Mouse (Mus musculus) embryo, embryonic 9.5 days (tissue): ENCODE measurements around the gene Nme1.
A peak's percentile ranks its signal among the peaks of the same experiment; 100 is the strongest.

Source experiments
- DNase-seq: peaks from one replicate; pipeline ENCODE4 v3.0.0-alpha.2; 2017; ENCODE audit errors: extremely low spot score

Nme1 gene

DNA sequence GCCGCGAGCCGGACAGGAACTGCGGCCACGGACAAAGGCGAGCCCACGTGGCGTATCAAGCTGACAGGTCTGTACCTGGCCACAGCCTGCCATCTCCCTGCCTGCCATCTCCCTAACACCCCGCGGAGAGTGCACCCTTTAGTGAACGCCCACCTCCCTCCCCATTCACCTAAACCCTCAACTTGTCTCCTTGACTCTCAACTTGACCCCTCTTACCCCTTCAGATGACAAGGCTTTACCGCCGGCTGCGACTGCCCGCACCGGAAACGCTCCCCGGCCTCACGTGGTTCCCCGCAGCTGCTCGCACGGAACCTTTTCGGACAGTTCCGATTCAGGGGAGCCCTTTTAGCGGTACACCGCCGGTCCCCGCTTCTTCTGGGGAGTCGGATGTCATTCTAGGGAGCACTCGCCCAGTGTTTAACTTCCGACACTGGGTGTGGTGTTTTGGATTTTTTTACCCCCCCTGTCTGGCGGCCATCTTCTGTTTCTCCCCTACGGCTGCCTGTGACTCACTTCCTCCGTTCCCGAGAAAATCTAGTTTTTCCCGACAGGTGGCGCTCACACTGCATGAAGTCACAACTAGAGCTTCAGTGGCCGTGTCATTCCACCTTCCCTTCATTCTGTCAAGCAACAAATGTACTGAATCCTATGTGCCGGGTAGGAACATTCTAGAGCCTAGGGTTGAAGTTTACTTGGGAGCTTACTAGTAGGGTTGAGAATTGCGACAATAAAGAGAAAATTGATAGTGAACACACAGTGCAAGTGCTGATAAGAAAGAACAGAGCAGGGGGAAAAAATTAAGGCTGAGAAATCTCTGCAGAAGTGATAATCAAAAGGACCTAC lies at the start of gene Nme1, which contains the start of gene Gm20390:
Gene Nme1 (minus strand): TSS at position 517 of the 843 bp plus-strand sequence.
Gene Gm20390 (minus strand): TSS at position 289 of the 843 bp plus-strand sequence.
- peak; percentile 99 for DNase-seq

DNA sequence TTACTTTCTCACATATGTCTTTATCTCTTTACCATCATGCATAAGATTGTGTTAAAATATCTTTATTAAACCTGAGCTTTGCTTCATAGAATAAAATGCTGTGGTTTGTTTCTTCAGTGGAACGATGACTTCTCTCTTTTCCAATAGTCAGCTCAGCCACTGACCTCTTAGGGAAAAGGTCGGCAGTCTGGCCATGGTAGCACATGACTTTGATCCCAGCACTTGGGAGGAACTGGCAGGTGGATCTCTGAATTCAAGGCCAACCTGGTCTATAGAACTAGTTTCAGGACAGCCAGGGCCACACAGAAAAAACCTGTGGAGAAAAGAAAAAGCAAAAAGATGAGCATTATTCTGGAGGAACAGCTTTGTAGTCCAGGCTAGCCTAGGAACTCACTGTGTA lies 35.0 kb upstream of the Nme1 start:
- DNase-seq = no peak

- no peak for DNase-seq
These were observed 31.0 kb upstream of the Nme1 start for GRCm38 (mm10) chr11:93999276-93999675.

GRCm38 (mm10) chr11:93997141-93997775 lies 28.9 kb upstream of the Nme1 start:
- DNase-seq = no peak

DNA sequence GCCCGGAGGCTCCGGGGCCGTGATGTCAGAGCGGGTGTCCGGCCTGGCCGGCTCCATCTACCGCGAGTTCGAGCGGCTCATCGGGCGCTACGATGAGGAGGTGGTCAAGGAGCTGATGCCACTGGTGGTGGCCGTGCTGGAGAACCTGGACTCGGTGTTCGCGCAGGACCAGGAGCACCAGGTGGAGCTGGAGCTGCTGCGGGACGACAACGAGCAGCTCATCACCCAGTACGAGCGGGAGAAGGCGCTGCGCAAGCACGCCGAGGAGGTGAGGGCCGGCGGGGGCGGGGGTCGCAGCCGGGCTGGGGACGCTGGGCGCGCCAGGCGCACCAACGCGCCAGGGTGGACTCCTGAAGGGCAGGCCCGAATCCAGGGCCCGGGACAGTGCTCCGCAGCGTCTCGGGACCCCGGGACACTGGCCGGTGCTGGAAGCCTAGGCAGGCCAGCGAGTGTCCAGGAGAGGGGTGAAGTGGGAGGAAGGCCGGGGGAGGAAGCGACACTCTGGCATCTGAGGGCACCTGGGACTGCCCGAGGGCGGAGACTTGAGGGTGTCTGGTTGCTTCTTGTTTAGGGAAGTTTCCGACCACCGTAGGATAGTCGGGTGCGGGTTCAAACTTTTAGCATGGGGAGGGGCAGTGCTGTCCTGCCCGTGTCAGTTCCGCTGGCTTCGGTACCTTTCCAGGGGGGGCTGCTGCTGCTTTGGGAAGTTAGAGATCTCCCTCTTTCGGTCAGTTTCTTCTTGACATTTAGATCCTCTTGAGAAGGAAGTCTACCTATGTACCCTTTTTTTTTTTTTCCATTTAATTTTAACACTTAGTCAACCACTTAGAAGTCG lies 28.2 kb upstream of the Nme1 start:
- DNase-seq = peak; percentile 46

- peak; percentile 94 for DNase-seq
These were observed 27.5 kb upstream of the Nme1 start, which contains the start of gene Spag9 for GRCm38 (mm10) chr11:93995720-93996305. TSS of gene Spag9 (plus strand) at chr11:93996091.

DNA sequence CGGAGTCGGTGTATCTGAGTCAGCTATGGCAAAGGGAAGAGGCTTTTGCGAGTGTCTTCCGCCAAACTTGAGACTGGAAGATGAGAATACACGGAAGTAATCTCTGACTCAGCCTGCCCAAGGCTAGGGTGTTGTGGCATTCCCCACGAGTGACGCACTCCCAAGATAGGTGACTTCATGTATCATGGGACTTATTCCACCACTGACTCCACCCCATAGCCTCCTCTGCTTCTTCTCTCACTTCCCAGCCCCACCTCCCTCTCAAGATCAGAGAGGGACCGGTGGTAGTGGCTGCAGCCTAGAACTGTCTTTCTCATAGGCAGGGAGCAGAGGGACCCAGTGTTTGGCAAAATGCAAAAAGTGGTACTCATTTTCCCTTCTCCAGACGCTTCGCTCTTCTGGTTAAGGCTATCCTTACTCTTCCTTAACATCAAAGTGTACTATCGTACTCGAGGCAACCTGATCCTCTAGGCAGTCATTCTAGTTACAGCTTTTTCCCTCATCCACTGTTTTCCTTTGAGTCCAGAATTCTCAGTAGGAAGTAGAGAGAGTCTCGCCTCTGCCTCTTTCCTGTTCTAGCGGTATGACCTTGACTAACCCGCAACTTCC lies 26.9 kb upstream of the Nme1 start:
- peak; percentile 52 for DNase-seq

DNA sequence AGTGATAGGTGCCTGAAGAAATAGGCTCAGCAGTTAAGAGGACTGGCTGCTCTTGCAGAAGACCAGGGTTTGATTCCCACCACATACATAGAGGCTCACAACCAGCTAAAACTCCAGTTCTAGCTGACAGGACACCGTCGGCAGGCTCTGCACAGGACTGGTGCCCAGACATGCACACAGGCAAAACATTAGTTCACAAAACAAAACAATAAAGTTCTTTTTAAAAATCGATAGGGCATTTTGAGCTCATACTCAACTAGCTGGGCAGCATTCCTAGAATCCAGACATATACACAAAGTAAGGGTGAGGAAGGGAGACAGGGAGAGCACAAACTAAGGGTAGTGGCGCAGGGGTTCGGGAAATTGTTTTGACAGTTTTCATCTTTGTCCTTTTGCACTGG lies 26.2 kb upstream of the Nme1 start:
- DNase-seq = no peak

DNA sequence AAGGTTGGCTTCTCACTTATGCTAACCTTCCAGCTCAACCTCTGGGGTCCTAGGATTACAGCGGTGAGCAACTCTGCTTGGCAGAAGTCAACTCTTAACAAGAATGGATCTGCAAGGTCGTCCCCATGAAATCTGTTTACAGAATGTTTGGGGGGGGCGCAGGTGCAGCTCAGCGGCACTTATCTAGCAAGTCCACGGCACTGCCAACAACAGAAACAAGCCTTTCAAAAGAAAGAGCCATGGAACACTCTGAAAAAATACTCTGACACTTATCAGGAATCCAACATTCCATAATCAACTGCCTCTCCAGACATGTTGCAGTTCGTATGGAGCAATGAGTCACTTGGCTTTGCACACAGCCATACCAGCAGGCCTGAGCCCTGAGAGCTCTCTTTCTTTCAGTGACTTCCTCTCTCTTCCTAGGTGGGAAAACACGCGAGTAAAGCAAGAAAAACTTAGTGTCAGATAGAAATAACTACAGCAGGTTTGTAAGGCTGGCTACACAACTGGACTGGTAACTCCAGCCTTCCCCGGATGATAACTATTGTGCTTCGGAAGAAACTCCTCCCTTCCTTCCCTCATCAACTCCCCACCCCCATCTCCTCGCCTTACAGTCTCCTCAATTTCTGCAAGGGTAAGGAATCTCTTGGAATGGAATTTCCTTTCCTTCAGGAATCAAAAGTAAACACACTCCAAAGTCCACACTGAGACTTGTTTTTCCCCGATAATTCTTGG lies 20.2 kb upstream of the Nme1 start:
- DNase-seq = no peak

DNA sequence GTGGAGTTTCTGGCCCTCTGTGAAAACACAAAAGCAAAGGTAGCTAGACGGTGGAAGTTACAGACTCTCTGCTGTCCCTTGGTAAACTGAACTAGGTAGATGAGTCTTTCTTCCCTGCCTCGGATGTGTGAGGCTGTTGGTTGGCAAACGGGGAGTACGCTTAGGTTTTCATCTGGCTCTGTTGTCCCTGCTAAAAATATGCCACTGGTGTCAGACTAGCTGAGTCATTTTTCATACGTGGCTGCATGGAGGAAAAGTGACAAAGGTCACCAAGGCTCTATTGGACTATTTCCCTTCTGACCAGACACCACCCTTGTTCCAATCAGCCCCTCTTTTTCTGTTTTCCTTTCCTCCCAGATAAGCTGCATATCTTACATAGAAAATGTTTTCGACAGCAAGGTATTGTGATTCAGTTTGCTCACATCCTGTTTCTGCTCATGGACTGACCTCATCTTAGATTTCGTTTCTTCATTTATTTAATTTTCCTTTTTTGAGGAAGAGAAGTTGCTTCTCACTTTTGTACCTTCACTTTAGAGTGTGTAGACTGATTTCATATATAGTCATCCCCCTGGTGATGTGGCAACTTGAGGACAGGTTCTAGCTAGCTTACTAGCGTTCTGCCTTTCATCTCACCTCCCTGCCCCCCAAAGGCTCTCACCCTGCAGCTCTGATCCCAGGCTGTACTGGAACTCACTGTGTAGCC lies 19.5 kb upstream of the Nme1 start:
- DNase-seq = no peak

DNA sequence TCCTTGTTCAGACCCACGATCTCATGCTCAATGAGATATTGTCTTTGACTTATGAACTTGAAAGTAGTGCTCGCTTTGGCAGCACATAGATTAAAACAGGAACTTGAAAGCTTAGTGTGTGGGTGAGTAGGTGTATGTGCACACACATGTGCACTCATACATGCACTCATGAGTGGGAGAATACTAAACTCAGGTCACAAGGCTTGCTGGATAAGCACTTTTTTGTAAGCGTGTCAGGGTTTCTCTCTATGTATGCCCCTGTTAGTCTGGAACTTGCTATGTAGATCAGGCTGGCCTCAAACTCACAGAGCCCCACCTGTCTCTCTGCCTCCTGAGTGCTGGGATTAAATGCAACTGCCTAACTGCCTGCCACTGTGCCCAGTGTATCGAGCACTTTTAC lies 18.7 kb upstream of the Nme1 start:
- DNase-seq = no peak

- DNase-seq = no peak
These were observed 18.0 kb upstream of the Nme1 start for GRCm38 (mm10) chr11:93986298-93986697.

DNA sequence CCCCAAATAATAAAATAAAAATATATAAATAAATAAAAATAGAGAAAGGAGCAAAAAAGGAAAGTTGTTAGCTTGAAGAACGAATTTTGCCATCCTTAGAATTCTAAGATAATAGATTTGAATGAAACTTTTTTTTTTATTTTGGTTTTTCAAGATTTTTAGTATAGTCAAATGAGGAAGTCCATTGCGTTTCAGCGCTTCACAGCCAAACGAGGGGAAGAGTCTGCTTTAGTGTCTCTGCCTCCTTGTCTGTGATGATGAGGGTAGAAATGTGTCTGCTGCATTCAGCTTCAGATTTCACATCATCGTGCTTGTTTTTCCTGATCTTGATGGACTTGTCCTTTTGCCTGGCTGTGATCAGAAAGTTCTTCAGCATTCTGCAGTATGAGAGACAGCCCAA lies 16.9 kb upstream of the Nme1 start:
- no peak for DNase-seq

- DNase-seq = no peak
These were observed 16.3 kb upstream of the Nme1 start for GRCm38 (mm10) chr11:93984619-93985018.

DNA sequence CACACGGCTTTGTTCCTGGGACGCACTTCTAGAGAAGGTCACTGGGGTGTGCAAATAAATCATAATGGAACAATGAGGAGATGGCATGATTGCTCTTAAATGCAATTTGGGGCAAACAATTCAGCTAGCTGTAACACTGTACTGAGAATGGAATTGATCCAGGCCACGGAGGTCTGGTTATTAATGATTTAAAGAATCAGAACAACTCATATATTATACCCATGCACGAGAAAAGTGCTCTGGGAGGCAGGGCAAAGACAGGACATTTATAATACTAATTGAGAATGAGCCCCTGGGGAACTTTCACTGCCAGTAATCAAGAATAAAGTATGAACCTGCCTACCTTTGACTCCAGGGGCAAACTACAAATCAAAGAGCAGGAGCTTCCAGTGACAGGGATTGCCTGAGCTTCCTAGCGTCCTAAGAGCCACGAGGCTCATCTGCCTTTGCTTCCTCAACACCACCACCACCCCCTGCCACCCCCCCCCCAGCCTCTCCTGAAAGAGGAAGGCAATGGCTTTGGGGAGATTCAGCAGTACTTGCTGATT lies 11.3 kb upstream of the Nme1 start:
- no peak for DNase-seq

GRCm38 (mm10) chr11:93972951-93973350 lies 4.6 kb upstream of the Nme1 start:
- no peak for DNase-seq

DNA sequence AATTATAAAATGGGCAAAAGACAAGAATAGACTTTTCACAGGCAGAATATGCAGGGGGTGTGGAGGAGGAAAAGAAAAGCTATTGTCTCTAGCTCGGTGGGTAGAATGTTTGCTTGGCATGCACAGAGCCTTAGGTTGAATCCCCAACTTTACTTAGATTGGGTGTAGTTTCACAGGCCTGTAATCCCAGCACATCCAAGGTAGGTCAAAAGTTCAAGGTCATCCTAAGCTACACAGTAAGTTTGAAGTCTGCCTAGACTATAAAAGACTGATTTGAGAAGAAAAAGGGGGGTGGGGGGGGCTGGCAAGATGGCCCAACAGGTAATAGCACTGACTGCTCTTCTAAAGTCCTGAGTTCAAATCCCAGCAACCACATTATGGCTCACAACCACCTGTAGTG lies 1.5 kb upstream of the Nme1 start:
- no peak for DNase-seq

- no peak for DNase-seq
These were observed 850 bp upstream of the Nme1 start for GRCm38 (mm10) chr11:93969171-93969570.

GRCm38 (mm10) chr11:93968848-93969128 lies 467 bp upstream of the Nme1 start:
- DNase-seq = no peak

DNA sequence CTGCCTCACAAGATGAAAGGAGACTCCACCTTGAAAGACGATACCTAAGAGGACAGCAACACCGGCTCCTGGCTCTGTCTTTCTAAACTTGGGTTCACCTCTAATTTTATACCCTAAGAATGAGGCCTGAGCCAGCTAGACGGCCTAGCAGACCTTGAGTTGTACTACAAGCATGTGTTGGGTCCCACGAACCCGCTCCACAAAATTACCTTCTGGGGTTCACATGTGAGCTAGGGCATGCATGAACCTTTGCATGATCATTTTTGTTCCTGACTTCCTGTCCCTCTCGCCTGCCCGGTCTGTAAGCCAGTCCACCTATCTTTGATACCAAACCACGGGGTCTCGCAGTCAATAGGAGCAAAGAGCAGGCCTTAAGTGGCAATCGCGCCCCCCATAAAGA lies 940 bp downstream of the Nme1 start:
- DNase-seq = peak; percentile 46
